Mouse (Mus musculus): ENCODE results near the gene Nuak1. TPM values are rescaled to one million over a fixed set of nuclear protein-coding genes. Genes with fewer than 3 reads are reported as not detected.

Nuak1 gene
- polyA plus RNA-seq, 1 experiment: 84.1 TPM

DNA sequence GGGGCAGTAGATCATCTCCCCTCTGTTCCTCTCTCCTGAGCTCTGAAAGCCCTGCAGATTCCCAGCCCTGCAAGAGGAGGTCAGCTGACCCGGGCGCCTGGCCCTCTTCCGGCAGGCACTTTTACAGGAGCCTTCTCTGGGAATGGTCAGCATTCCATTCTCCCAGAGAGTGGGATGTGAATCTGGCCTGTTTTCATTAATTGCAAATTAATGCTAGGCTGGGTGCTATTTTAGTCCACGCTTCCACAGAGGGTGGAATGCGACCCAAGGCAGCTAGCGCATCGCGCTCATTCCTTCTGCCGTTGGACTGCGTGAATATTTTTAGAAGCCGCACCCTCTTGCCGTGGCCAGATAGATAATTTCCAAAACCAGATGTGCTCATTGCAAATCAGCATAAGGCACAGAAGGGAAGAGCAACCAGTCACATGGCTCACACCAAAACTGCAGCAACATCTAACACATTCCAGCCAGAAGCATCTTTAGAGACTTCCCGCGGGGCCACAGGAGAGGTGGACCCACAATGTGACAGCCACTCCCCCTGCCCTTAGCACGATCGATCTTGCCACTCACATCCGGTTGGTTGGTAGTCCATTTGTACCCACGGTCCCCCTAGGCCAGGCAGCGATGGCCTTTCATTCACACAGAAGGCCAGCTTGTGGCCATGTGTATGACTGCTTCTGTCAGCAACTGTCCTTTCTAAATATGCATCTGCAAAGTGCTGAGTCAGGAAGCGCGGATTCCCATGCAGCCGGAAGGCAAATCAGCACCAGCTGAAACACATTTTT, 51.8 kb downstream of the Nuak1 start:
- Histone ChIP-seq H3K27ac (ENCODE audit: insufficient read depth, low read length) (peak overlapping the region; percentile 89), H3K4me1 (ENCODE audit: control insufficient read depth, insufficient read depth, low read length) (peaks cover 47% of the 10 kb centered on the region)

DNA sequence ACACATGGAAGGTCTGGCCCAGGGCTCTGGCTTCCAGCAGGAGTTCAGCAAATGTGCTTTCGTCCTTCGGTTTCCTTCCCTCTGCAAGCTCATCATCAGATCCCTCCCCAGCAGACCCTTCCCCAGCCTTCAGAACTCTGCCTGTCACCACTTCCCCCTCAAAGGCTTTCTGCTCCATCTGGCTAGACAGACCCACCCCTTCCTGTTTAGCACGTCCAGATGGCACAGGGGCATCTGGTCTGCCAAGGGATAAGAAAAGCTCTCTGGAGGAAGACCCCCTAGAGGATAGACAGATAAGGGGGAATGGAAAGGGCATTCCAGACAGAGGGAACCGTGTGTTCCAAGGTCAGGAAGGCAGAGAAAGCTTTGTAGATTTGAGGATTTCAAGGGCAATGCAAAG, 53.1 kb downstream of the Nuak1 start:
- TF ChIP-seq CTCF (IDR thresholded peaks at IDR 0.05; ENCODE audit: borderline replicate concordance, insufficient read depth, low read length) (no peak), POLR2A (IDR thresholded peaks at IDR 0.05; ENCODE audit: low read depth, low read length) (no peak)
- Histone ChIP-seq H3K27ac (ENCODE audit: insufficient read depth, low read length) (peak overlapping the region; percentile 89), H3K4me1 (ENCODE audit: control insufficient read depth, insufficient read depth, low read length) (peaks cover 43% of the 10 kb centered on the region), H3K4me3 (ENCODE audit: insufficient read depth, low read length) (no peak overlapping the region)

More for the DNA sequence above, 51.8 kb downstream of the Nuak1 start:
- no peak overlapping the region for H3K4me3 ChIP-seq (ENCODE audit: insufficient read depth, low read length)
- TF ChIP-seq POLR2A (IDR thresholded peaks at IDR 0.05; ENCODE audit: low read depth, low read length) (no peak), CTCF (IDR thresholded peaks at IDR 0.05; ENCODE audit: borderline replicate concordance, insufficient read depth, low read length) (no peak)

DNA sequence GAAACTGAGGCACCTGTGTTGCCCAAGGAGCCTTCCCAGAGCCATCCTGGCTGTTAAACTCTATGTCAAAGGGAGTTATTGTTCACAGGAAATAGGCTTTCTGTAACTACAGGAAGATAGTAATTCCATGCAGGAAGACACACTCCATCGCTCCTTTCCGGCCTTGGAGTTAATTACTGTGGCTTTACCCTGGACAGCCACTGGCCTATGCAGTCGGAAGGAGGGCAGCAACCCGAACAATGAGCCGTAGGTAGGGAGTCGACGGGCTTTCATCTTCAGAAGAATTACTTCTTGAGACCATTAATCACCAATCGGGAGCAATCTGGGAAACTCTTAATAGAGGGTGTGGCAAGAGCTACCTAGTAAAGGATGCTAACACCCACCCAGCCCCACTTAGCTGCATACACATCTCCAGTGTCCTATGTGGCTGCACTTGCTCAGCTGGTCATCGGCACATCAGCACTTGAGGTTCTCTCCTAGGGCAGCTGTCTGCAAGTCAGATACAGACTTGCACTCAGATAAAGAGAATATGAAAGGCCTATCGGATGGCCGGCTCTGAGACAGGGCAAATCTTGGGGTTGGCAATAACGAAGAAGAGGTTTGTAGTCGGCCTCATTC, 53.7 kb downstream of the Nuak1 start:
- Histone ChIP-seq H3K27ac (ENCODE audit: insufficient read depth, low read length) (peak overlapping the region; percentile 89; the same call in 1 of the 2 replicates), H3K4me1 (ENCODE audit: control insufficient read depth, insufficient read depth, low read length) (peaks cover 38% of the 10 kb centered on the region), H3K4me3 (ENCODE audit: insufficient read depth, low read length) (no peak overlapping the region)
- TF ChIP-seq POLR2A (IDR thresholded peaks at IDR 0.05; ENCODE audit: low read depth, low read length) (no peak), CTCF (IDR thresholded peaks at IDR 0.05; ENCODE audit: borderline replicate concordance, insufficient read depth, low read length) (no peak)

DNA sequence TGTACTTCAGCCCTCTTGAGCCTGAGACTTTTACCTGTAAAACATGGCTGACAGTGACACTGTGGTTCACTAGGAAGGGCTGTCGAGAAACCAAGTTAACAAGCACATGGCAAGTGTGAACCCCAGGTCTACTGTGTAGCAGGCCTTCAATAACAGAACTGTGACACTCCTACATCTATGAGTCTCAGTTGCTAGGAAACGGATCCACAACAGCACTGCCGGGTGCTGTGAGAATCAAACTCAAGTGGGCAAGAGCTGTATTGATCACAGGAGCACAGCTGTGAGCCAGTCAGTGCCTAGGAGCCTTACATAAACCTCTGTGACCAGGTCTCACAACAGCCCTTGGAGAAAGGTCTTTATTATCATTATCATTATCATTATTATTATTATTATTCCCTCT, 54.2 kb downstream of the Nuak1 start:
- no peak overlapping the region for H3K27ac ChIP-seq (ENCODE audit: insufficient read depth, low read length)
- TF ChIP-seq POLR2A (IDR thresholded peaks at IDR 0.05; ENCODE audit: low read depth, low read length): no peak
- TF ChIP-seq CTCF (IDR thresholded peaks at IDR 0.05; ENCODE audit: borderline replicate concordance, insufficient read depth, low read length): no peak
- no peak overlapping the region for H3K4me3 ChIP-seq (ENCODE audit: insufficient read depth, low read length)
- peaks cover 35% of the 10 kb centered on the region for H3K4me1 ChIP-seq (ENCODE audit: control insufficient read depth, insufficient read depth, low read length)

DNA sequence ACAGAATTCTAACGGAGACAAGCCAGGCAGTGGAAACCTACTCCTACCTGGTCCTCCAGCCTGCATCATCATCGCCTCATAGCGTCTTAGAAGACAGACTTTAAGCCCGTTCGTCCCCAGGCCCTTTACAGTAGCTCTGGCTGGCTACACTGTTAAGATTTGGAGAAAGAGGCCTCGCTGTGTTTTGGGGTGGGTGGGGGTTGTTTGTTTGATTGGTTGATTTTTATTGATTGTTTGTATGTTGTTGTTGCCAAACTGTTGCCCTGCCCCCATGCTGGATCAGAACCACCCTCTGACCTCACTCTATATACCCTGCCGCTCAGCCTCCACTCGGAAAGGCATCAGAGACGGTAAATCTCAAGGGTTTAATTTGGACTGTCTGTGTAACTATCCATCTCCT, 55.6 kb downstream of the Nuak1 start:
- peak overlapping the region; percentile 37 for H3K27ac ChIP-seq (ENCODE audit: insufficient read depth, low read length)
- peaks cover 33% of the 10 kb centered on the region for H3K4me1 ChIP-seq (ENCODE audit: control insufficient read depth, insufficient read depth, low read length)
- no peak overlapping the region for H3K4me3 ChIP-seq (ENCODE audit: insufficient read depth, low read length)
- TF ChIP-seq POLR2A (IDR thresholded peaks at IDR 0.05; ENCODE audit: low read depth, low read length): no peak
- TF ChIP-seq CTCF (IDR thresholded peaks at IDR 0.05; ENCODE audit: borderline replicate concordance, insufficient read depth, low read length): no peak

DNA sequence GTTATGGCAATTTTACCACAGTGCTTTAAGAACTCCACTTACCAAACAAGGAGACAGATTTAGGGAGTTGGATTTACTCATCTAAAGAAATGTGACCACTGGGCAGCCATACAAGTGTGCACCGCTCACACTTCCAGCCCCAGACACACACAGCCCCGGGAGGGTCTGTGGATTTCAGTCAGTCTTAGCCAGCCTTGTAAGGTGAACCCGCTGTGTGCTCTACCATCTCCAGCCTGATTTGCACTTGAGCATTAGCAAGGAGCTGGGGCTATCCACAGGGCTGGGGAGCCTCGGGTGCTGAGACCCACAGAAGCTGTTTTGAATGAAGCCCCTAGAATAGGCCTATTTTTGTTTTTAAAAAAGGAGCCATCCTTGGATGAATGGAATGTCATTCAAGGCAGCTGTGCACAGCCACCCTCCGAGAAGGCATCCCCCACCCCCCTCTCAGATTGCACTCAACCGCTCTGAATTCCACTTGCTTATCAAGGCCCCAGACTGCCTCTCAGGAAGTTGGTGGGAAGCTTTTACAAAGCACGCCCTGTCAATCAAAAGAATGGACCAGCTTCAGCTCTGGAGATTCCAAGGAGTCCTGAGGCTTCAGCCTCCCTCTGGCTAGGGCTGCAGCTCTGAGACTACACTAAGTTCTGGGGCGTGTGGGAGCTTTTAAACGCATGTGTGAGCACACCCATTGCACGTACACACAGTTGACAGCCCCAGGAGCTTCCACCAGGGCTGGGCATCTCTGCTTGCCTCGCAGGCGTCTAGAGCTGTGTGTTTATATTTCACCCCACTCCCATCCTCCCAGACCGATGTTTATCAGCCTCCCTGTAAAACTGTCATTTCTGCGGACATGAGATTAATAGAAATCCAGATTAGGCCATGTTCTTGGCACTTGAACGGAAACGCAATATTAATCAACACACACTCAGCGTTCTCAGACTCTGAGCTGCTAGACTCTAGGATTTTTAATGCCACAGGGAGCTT, 57.2 kb downstream of the Nuak1 start:
- H3K4me1 ChIP-seq (ENCODE audit: control insufficient read depth, insufficient read depth, low read length): peaks cover 22% of the 10 kb centered on the region
- H3K27ac ChIP-seq (ENCODE audit: insufficient read depth, low read length): peak overlapping the region; percentile 37
- no peak overlapping the region for H3K4me3 ChIP-seq (ENCODE audit: insufficient read depth, low read length)
- TF ChIP-seq POLR2A (IDR thresholded peaks at IDR 0.05; ENCODE audit: low read depth, low read length): no peak
- TF ChIP-seq CTCF (IDR thresholded peaks at IDR 0.05; ENCODE audit: borderline replicate concordance, insufficient read depth, low read length): no peak

DNA sequence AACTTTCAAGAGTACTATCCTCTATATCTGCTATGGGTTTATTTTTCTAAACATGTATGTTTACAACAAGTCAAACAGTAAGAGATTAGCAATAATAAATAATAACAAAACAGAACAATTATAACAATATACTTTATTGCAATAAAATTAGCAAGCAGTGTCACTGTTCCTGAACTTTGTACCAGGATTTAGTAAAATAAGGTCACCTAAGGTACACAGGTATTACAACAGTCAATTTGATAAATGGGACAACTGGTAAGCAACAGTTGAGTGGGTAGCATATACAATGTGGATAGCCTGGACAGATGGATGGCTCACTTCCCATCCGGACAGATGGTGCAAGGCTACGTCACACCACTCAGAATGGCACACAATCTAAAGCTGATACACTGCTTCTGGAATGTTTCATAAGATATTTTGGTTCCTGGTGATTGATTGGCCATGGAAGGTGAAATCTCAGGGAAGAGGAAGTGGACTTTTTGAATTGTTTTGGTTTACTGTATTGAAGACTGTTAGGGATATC, 59.1 kb downstream of the Nuak1 start:
- no peak overlapping the region for H3K4me3 ChIP-seq (ENCODE audit: insufficient read depth, low read length)
- no peak overlapping the region for H3K27ac ChIP-seq (ENCODE audit: insufficient read depth, low read length)
- peaks cover 15% of the 10 kb centered on the region for H3K4me1 ChIP-seq (ENCODE audit: control insufficient read depth, insufficient read depth, low read length)
- TF ChIP-seq POLR2A (IDR thresholded peaks at IDR 0.05; ENCODE audit: low read depth, low read length) (no peak), CTCF (IDR thresholded peaks at IDR 0.05; ENCODE audit: borderline replicate concordance, insufficient read depth, low read length) (no peak)

DNA sequence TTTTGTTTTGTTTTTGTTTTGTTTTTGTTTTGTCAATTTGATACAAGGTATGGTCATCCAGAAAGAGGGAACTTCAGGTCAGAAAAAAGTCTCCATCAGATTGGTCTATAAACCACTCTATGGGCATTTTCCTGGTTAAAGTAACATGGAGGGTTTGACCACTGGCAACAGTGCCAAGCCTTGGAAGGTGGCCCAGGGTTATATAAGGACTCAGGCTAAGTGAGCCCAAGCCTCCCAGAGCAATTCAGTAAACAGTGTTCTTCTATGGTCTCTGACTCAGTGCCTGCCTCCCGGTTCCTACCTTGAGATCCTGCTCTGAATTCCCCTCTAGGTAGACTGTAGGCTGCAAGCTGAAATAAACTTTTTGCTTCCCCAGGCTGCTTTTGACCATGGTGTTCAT, 61.0 kb downstream of the Nuak1 start:
- TF ChIP-seq POLR2A (IDR thresholded peaks at IDR 0.05; ENCODE audit: low read depth, low read length): no peak
- no peak for TF ChIP-seq CTCF (IDR thresholded peaks at IDR 0.05; ENCODE audit: borderline replicate concordance, insufficient read depth, low read length)
- Histone ChIP-seq H3K4me1 (ENCODE audit: control insufficient read depth, insufficient read depth, low read length) (peaks cover 7% of the 10 kb centered on the region), H3K27ac (ENCODE audit: insufficient read depth, low read length) (no peak overlapping the region), H3K4me3 (ENCODE audit: insufficient read depth, low read length) (no peak overlapping the region)

DNA sequence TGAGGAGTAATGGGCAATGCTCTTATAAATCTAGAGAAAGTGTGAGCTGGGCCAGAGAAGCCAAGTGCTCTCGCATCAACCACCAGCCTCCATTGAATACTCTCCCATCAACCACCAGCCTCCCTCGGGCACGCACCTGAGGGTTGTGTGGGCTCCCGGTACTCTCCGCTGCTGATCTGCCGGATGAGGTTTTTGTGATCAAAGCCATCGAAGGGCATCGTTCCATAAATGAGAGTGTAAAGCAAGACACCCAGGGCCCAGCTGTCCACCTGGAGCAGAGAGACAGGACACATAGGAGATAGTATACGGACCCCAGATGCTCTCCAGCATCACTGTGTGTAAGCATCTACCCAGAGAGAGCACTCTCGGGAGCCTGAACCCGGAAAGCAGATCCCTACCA, 62.4 kb downstream of the Nuak1 start:
- H3K27ac ChIP-seq (ENCODE audit: insufficient read depth, low read length): no peak overlapping the region
- H3K4me1 ChIP-seq (ENCODE audit: control insufficient read depth, insufficient read depth, low read length): no peaks in the 10 kb centered on the region
- TF ChIP-seq CTCF (IDR thresholded peaks at IDR 0.05; ENCODE audit: borderline replicate concordance, insufficient read depth, low read length) (no peak), POLR2A (IDR thresholded peaks at IDR 0.05; ENCODE audit: low read depth, low read length) (no peak)
- no peak overlapping the region for H3K4me3 ChIP-seq (ENCODE audit: insufficient read depth, low read length)

All from embryonic fibroblast, embryonic 13.5 days (primary cell).